Mouse (Mus musculus) heart, embryonic 14.5 days (tissue): Measurements from ENCODE around the gene Capsl. TPM values are rescaled to one million over a fixed set of nuclear protein-coding genes. Genes with fewer than 3 reads are reported as not detected.

Source experiments
- ATAC-seq: fragments of 200-750 bp; cut with Nextera tagmentation; 2 replicates; pipeline ENCODE4 v1.8.0; 2017; ENCODE audit warnings: low read depth, moderate TSS enrichment; ENCODE audit not compliant: insufficient number of reproducible peaks, insufficient read depth, low FRiP score
- H3K27ac ChIP-seq, 2 experiments: fragments of 200-500 bp in 1 of 2; fragments of 300-500 bp in 1 of 2; sonication (generic) in 1 of 2; replicated peaks in 1 of 2; 2 replicates each; pipeline ENCODE4 v1.5.1; 2012 to 2014; ENCODE audit warnings: low read depth in 2 of 2, low read length in 2 of 2, control low read depth in 1 of 2, mild to moderate bottlenecking in 1 of 2, mixed read lengths in 1 of 2; ENCODE audit not compliant: control insufficient read depth in 1 of 2, insufficient read depth in 1 of 2
- H3K27me3 ChIP-seq: fragments of 300-500 bp; sonication (generic); 2 replicates; pipeline ENCODE4 v1.6.1; 2014; ENCODE audit warnings: mild to moderate bottlenecking, low read length, control low read depth; ENCODE audit not compliant: control insufficient read depth, insufficient read depth
- H3K36me3 ChIP-seq: fragments of 300-500 bp; sonication (generic); 2 replicates; pipeline ENCODE4 v1.6.1; 2014; ENCODE audit warnings: mild to moderate bottlenecking, control low read depth, low read length, mixed read lengths; ENCODE audit not compliant: control insufficient read depth, insufficient read depth
- H3K4me1 ChIP-seq, 2 experiments: fragments of 200-500 bp in 1 of 2; fragments of 300-500 bp in 1 of 2; sonication (generic) in 1 of 2; 2 replicates each; pipeline ENCODE4 v1.6.1; 2012 to 2014; ENCODE audit warnings: low read length in 2 of 2, control low read depth in 1 of 2, mixed read lengths in 1 of 2; ENCODE audit not compliant: control insufficient read depth in 2 of 2, insufficient read depth in 2 of 2
- H3K4me2 ChIP-seq: fragments of 300-500 bp; sonication (generic); 2 replicates; pipeline ENCODE4 v1.6.1; 2014; ENCODE audit warnings: mild to moderate bottlenecking, low read length
- H3K4me3 ChIP-seq, 2 experiments: fragments of 200-500 bp in 1 of 2; fragments of 300-500 bp in 1 of 2; sonication (generic) in 1 of 2; 2 replicates each; pipeline ENCODE4 v1.5.1; 2012 to 2014; ENCODE audit warnings: low read length in 2 of 2, mild to moderate bottlenecking in 2 of 2, control low read depth in 1 of 2, low read depth in 1 of 2, moderate library complexity in 1 of 2; ENCODE audit not compliant: control insufficient read depth in 1 of 2, insufficient read depth in 1 of 2
- H3K9ac ChIP-seq: fragments of 300-500 bp; sonication (generic); 2 replicates; pipeline ENCODE4 v1.6.1; 2014; ENCODE audit warnings: mild to moderate bottlenecking, low read length
- H3K9me3 ChIP-seq: fragments of 300-500 bp; sonication (generic); 2 replicates; pipeline ENCODE4 v1.6.1; 2016; ENCODE audit warnings: low read length, control low read depth; ENCODE audit not compliant: control insufficient read depth
- WGBS: fragments of 180-500 bp; shearing (Covaris S2); extraction: QIAGEN DNeasy Blood & Tissue Kit; methylation state at CpG from one replicate; pipeline ENCODE4 v1.1.7; 2014; 5-methylcytosine and 5-hydroxymethylcytosine counted together
- polyA plus RNA-seq: library from polyadenylated mRNA; unstranded; fragments of >200 nt; fragmentation: Nextera tagmentation; extraction: Ambion mirVana; gene quantifications from 2 replicates; pipeline ENCODE4 v1.2.1, GENCODE M21; 2014

Gene Capsl
- polyA plus RNA-seq, 1 experiment from 2014 or later, result 0.22 TPM

- no peaks in the 10 kb centered on the region; a peak in 1 of 4 replicates for H3K4me1 ChIP-seq
- no peak overlapping the region for H3K4me3 ChIP-seq
- WGBS, result 56% methylated on average over 4 of the region's 4 CpGs
- no peak for ATAC-seq
- H3K9ac ChIP-seq, result no peak overlapping the region
- no peak overlapping the region for H3K4me2 ChIP-seq
- H3K27ac ChIP-seq, result no peak overlapping the region
- H3K27me3 ChIP-seq, result no peaks in the 10 kb centered on the region
- H3K9me3 ChIP-seq, result no peaks in the 10 kb centered on the region
- no peaks in the 10 kb centered on the region for H3K36me3 ChIP-seq
These were observed 19.4 kb downstream of the Capsl start for GRCm38 (mm10) chr15:9455241-9455640.

GRCm38 (mm10) chr15:9463521-9464027 lies 27.7 kb downstream of the Capsl start:
- H3K9ac ChIP-seq, result no peak overlapping the region

DNA sequence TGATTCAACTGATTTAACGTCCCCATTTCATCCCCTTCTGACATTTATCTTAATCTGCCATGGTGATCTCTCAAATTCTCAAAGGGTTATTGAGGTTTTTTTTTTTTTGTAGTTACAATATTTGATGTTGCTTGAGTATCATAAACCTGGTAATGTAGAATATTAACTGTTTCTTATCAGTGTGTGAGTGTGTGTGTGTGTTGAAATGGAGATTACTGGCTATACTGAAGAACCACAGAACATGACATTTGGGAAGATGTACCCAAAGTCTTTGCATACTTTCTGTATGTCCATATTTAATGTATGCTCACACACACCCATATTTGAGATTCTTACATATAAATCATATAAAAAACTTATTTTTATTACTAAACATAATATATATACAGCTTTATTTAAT lies 28.2 kb downstream of the Capsl start:
- WGBS, result 13% methylated on average over 1 of the region's 1 CpGs
- Histone ChIP-seq H3K27ac (no peak overlapping the region), H3K4me1 (peaks cover 2 to 3% of the 10 kb centered on the region in 2 experiments; a peak in 3 of 4 replicates), H3K36me3 (no peaks in the 10 kb centered on the region), H3K9ac (no peak overlapping the region), H3K4me3 (no peak overlapping the region), H3K27me3 (no peaks in the 10 kb centered on the region), H3K9me3 (no peaks in the 10 kb centered on the region), H3K4me2 (peak overlapping the region; percentile 43; the same call in 1 of the 2 replicates)
- no peak for ATAC-seq

More at GRCm38 (mm10) chr15:9463521-9464027, 27.7 kb downstream of the Capsl start:
- WGBS, result 14% methylated on average over 7 of the region's 7 CpGs
- Histone ChIP-seq H3K4me1 (peaks cover 2 to 3% of the 10 kb centered on the region in 2 experiments; a peak in 3 of 4 replicates), H3K36me3 (no peaks in the 10 kb centered on the region), H3K4me2 (peak overlapping the region; percentile 43), H3K27ac (no peak overlapping the region), H3K4me3 (no peak overlapping the region), H3K27me3 (no peaks in the 10 kb centered on the region), H3K9me3 (no peaks in the 10 kb centered on the region)
- ATAC-seq, result no peak

DNA sequence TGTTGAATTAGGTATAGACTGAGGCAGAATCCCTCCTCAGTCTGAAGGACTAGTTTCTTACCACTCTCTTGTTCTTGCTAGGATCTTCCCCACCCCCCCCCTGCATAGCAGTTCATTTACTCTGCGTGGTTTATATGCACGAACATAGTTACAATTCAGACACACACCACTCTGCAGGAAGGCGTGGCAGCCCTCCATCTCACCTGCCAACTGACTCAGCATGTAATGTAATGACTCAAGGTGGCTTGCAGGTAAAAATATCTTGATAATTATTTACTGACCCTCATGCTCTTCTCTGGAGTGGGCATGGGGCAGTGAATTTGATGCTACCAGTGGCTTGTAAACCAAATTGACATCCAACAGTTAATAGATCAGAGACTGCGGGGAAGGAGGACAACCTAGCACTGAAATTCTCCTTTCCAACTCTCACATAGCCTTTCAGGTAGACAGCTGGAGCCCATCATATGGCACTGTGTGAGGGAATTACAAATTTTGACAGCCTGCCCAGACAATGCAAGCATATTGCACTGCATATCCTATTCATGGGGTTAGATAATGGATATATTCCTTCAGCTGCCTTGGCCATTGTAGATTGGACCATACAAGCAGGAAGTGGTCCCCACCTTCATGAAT lies 35.3 kb downstream of the Capsl start:
- Histone ChIP-seq H3K4me3 (no peak overlapping the region), H3K27me3 (no peaks in the 10 kb centered on the region), H3K4me2 (no peak overlapping the region), H3K9me3 (no peaks in the 10 kb centered on the region), H3K4me1 (peaks cover 2 to 4% of the 10 kb centered on the region in 2 experiments; a peak in 1 of 4 replicates), H3K27ac (no peak overlapping the region), H3K9ac (no peak overlapping the region), H3K36me3 (no peaks in the 10 kb centered on the region)
- WGBS, result 84% methylated on average over 4 of the region's 4 CpGs
- ATAC-seq, result no peak

GRCm38 (mm10) chr15:9472167-9472566 lies 36.3 kb downstream of the Capsl start:
- peaks cover 2 to 4% of the 10 kb centered on the region in 2 experiments; a peak in 1 of 4 replicates for H3K4me1 ChIP-seq

GRCm38 (mm10) chr15:9472618-9473017 lies 36.8 kb downstream of the Capsl start:
- Histone ChIP-seq H3K27me3 (no peaks in the 10 kb centered on the region), H3K9ac (no peak overlapping the region), H3K4me2 (no peak overlapping the region), H3K27ac (no peak overlapping the region), H3K4me3 (no peak overlapping the region), H3K36me3 (no peaks in the 10 kb centered on the region), H3K4me1 (peaks cover 2 to 4% of the 10 kb centered on the region in 2 experiments; a peak in 1 of 4 replicates), H3K9me3 (no peaks in the 10 kb centered on the region)
- WGBS, result 39% methylated on average over 3 of the region's 3 CpGs
- ATAC-seq, result no peak

More at GRCm38 (mm10) chr15:9472167-9472566, 36.3 kb downstream of the Capsl start:
- WGBS, result 57% methylated on average over 3 of the region's 3 CpGs
- H3K4me2 ChIP-seq, result no peak overlapping the region
- no peak overlapping the region for H3K27ac ChIP-seq
- H3K27me3 ChIP-seq, result no peaks in the 10 kb centered on the region
- no peaks in the 10 kb centered on the region for H3K9me3 ChIP-seq
- no peak for ATAC-seq
- H3K9ac ChIP-seq, result no peak overlapping the region
- no peaks in the 10 kb centered on the region for H3K36me3 ChIP-seq
- H3K4me3 ChIP-seq, result no peak overlapping the region

GRCm38 (mm10) chr15:9473188-9473587 lies 37.4 kb downstream of the Capsl start:
- Histone ChIP-seq H3K4me3 (no peak overlapping the region), H3K9me3 (no peaks in the 10 kb centered on the region), H3K4me2 (no peak overlapping the region), H3K4me1 (peaks cover 2 to 4% of the 10 kb centered on the region in 2 experiments; a peak in 1 of 4 replicates), H3K27me3 (no peaks in the 10 kb centered on the region), H3K36me3 (no peaks in the 10 kb centered on the region), H3K27ac (no peak overlapping the region), H3K9ac (no peak overlapping the region)
- ATAC-seq, result no peak
- 76% methylated on average over 1 of the region's 1 CpGs for WGBS
